Mouse (Mus musculus) heart, postnatal 0 days (tissue): ENCODE results near the gene Tenm3.

Experiments used
- CTCF ChIP-seq: IDR thresholded peaks from 2 replicates; pipeline ENCODE4 v1.5.1; 2016; ENCODE audit warnings: antibody characterized with exemption, control low read depth, low read depth
- EP300 ChIP-seq: IDR thresholded peaks from 2 replicates; pipeline ENCODE4 v1.6.1; 2016; ENCODE audit warnings: antibody characterized with exemption, low read depth

GRCm38 (mm10) chr8:48672471-48672870 is 171.3 kb downstream of the Tenm3 start:
- TF ChIP-seq CTCF (no peak), EP300 (no peak)
